Mouse (Mus musculus): ENCODE data around the gene Btbd3. TPM values are rescaled to one million over a fixed set of nuclear protein-coding genes. Genes with fewer than 3 reads are reported as not detected.

Gene Btbd3
- polyA plus RNA-seq, 1 experiment from 2014 or later: 42.3 TPM

DNA sequence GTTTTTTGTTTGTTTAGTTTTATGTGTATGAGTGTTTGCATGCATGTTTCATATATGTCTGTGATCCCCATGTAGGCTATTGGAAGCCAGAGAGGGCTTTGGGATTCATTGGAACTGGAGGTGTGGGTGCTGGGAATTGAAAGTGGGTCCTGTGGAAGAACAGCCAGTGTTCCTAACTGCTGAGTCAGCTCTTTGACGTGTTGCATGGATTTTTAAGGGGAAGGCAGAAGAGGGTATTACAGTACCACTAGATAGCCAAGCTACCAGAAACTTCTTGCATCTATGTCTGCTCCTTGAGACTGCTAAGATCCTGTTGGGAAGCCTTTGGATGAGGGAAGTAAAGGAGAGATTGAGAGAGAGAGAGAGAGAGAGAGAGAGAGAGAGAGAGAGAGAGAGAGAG is 82.2 kb downstream of the Btbd3 start:
- 79% methylated on average over 1 of the region's 1 CpGs for WGBS
- no peak overlapping the region for H3K4me2 ChIP-seq
- no peaks in the 10 kb centered on the region for H3K27me3 ChIP-seq (replicated peaks)
- H3K4me3 ChIP-seq: no peak overlapping the region
- no peak for ATAC-seq (replicated peaks)
- H3K4me1 ChIP-seq: no peaks in the 10 kb centered on the region
- H3K27ac ChIP-seq: no peak overlapping the region
- no peak overlapping the region for H3K9ac ChIP-seq
- no peaks in the 10 kb centered on the region for H3K9me3 ChIP-seq
- H3K36me3 ChIP-seq (replicated peaks): no peaks in the 10 kb centered on the region

DNA sequence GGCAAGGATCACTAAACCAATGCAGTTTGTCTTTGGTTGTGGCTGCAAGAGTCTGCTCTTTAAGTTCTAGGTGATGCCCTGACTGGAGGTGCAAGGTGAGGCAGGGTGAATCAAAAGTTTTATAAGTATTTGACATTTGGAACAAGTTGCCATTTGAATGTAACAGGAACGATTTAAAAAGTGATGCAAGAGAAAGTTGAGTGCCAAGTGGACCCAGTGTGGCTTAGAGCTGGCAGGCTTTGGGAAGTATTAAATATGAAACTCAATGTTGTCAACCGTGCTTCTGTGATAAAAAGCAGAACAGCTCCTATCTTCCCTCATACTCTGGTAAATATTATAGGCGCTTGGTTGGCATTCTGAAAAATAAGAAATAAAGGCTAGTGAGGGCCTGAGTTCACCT is 99.0 kb downstream of the Btbd3 start:
- H3K4me3 ChIP-seq: no peak overlapping the region
- no peaks in the 10 kb centered on the region for H3K36me3 ChIP-seq (replicated peaks)
- H3K9ac ChIP-seq: no peak overlapping the region
- ATAC-seq (replicated peaks): no peak
- H3K4me2 ChIP-seq: no peak overlapping the region
- no peaks in the 10 kb centered on the region for H3K9me3 ChIP-seq
- H3K4me1 ChIP-seq: no peaks in the 10 kb centered on the region
- H3K27me3 ChIP-seq (replicated peaks): no peaks in the 10 kb centered on the region
- WGBS: 94% methylated on average over 3 of the region's 3 CpGs
- H3K27ac ChIP-seq: no peak overlapping the region

DNA sequence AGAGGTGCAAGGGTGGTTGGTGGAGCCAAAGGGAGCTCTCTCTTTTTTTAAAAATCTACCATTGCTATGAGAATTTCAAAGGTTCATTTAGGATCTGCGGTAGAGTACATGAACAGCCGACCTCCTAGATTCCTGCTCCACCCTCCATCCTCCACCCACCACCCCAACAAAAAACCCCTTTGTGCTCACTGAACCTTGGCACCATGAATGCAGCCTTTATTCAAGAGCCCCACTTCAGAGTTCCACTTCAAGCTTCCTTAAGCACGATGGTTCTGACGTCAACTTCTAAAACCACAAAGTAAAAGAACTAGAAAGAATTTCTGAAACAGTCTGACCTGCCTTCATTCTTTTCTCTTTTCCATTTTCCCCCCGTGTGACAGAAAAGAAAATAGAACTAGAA is 106.1 kb downstream of the Btbd3 start:
- no peaks in the 10 kb centered on the region for H3K9me3 ChIP-seq
- H3K36me3 ChIP-seq (replicated peaks): no peaks in the 10 kb centered on the region
- H3K27ac ChIP-seq: no peak overlapping the region
- H3K4me1 ChIP-seq: no peaks in the 10 kb centered on the region
- no peak for ATAC-seq (replicated peaks)
- H3K4me3 ChIP-seq: no peak overlapping the region
- no peaks in the 10 kb centered on the region for H3K27me3 ChIP-seq (replicated peaks)
- 10% methylated on average over 5 of the region's 5 CpGs for WGBS
- H3K4me2 ChIP-seq: no peak overlapping the region
- no peak overlapping the region for H3K9ac ChIP-seq

DNA sequence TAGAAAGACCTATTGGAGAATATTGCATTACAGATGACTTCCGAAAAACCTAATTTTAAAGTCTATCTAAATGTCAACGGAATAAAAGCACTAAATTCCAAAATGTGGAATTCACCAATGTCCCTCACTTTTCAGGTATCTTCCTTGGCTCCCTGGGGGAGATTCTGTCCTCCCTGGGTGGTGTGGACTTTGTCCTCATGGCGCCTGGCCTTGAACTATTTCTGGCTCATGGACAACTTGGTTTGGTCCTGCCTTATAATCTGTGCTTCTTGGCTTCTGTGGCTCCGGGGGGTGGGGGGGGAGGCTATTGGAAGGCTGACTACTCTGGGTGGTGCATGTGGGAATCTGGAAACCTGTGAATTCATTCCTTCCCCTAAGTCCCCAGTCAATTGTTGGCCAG is 109.0 kb downstream of the Btbd3 start:
- 86% methylated on average over 4 of the region's 4 CpGs for WGBS
- H3K27ac ChIP-seq: no peak overlapping the region
- no peaks in the 10 kb centered on the region for H3K4me1 ChIP-seq
- no peak overlapping the region for H3K4me2 ChIP-seq
- H3K9me3 ChIP-seq: no peaks in the 10 kb centered on the region
- H3K9ac ChIP-seq: no peak overlapping the region
- H3K27me3 ChIP-seq (replicated peaks): no peaks in the 10 kb centered on the region
- no peak for ATAC-seq (replicated peaks)
- no peaks in the 10 kb centered on the region for H3K36me3 ChIP-seq (replicated peaks)
- H3K4me3 ChIP-seq: no peak overlapping the region

DNA sequence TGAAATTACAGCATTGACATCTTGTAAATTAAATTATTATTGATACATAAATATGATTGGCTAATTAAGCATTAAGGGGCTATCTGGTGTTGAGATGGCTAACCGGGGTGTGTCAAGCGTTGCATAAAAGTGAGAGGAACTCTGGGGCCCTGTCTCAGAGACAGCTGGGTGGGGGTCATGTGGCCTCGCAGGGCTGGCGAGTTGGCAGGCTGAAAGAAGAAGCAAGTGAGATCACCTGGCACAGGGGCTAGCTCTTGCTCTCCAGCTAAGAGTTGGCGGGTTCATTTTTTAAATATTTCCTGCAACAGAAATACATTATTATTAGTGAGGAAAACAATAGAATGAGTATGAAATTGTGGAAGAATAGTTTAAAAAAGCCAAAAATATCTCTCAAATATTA is 118.2 kb downstream of the Btbd3 start:
- no peak overlapping the region for H3K4me2 ChIP-seq
- no peaks in the 10 kb centered on the region for H3K36me3 ChIP-seq (replicated peaks)
- no peak for ATAC-seq (replicated peaks)
- H3K9ac ChIP-seq: no peak overlapping the region
- no peak overlapping the region for H3K27ac ChIP-seq
- H3K4me3 ChIP-seq: no peak overlapping the region
- WGBS: 91% methylated on average over 5 of the region's 5 CpGs
- H3K4me1 ChIP-seq: no peaks in the 10 kb centered on the region
- H3K9me3 ChIP-seq: no peaks in the 10 kb centered on the region
- no peaks in the 10 kb centered on the region for H3K27me3 ChIP-seq (replicated peaks)

DNA sequence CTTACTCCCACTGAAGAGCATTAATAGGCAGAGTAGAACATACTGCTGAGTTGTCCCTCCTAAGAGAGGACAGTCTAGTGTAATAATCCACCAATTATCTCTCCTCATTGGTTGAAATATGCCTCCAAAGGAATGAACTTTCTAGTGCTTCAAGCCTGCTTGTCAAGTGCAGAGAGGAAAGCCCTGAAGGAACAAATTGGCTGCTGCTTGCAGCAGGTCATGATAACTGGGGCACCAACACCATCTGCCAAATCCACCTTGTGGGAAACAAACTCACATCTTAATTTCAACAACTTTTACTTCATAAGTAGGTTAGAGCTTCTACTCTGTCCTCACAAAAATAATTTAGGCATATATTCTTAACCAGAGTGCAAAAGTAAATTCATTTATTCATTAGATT is 122.5 kb downstream of the Btbd3 start:
- no peaks in the 10 kb centered on the region for H3K27me3 ChIP-seq (replicated peaks)
- no peaks in the 10 kb centered on the region for H3K4me1 ChIP-seq
- H3K36me3 ChIP-seq (replicated peaks): no peaks in the 10 kb centered on the region
- H3K9ac ChIP-seq: no peak overlapping the region
- no peaks in the 10 kb centered on the region for H3K9me3 ChIP-seq
- no peak overlapping the region for H3K4me3 ChIP-seq
- H3K4me2 ChIP-seq: no peak overlapping the region
- H3K27ac ChIP-seq: no peak overlapping the region
- ATAC-seq (replicated peaks): no peak

DNA sequence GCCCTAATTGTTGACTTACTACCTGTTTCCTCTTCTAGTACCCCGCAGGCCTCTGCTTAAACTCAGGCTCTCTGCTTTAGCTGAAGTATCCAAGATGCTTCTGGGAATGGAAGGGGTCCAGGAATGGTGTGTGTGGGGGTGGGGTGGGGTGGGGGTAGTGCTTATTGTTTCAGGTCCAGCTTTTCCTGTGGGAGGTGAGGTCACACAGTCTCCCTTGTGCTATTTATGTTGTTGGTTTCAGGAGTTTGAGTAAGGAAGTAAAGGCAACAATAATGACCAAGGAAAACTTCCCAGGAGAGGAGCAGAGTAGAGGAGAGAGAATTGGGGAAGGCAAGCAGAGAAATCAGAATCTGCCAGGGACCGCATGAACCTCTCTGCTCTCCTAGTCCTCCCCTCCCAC is 128.4 kb downstream of the Btbd3 start:
- no peak for ATAC-seq (replicated peaks)
- Histone ChIP-seq H3K4me2 (no peak overlapping the region), H3K4me1 (no peaks in the 10 kb centered on the region), H3K4me3 (no peak overlapping the region), H3K27me3 (replicated peaks) (no peaks in the 10 kb centered on the region), H3K9me3 (no peaks in the 10 kb centered on the region), H3K27ac (no peak overlapping the region), H3K9ac (no peak overlapping the region), H3K36me3 (replicated peaks) (no peaks in the 10 kb centered on the region)
- WGBS: 87% methylated on average over 2 of the region's 2 CpGs

DNA sequence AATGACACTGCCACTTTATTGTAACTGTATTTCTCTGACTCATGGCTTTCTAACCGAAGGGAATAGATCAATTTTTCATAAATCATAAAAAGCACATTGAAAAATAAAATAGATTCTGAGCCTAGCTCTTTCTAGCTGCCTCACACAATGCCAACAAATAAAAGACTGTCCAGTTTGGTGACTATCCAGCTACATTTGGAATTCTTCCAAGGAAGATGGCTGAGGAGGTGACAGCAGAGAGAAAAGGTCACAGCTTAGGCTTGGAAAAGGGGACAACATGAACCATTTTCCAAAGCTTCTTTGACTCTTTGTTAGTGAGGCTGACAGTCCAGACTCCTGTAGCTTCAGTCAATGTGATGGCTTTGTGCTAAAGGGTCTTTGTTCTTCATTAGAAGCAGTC is 132.2 kb downstream of the Btbd3 start:
- Histone ChIP-seq H3K27me3 (replicated peaks) (no peaks in the 10 kb centered on the region), H3K4me3 (no peak overlapping the region), H3K9ac (no peak overlapping the region), H3K4me1 (no peaks in the 10 kb centered on the region), H3K4me2 (no peak overlapping the region), H3K27ac (no peak overlapping the region), H3K9me3 (no peaks in the 10 kb centered on the region), H3K36me3 (replicated peaks) (no peaks in the 10 kb centered on the region)
- 84% methylated on average over 1 of the region's 1 CpGs for WGBS
- no peak for ATAC-seq (replicated peaks)

DNA sequence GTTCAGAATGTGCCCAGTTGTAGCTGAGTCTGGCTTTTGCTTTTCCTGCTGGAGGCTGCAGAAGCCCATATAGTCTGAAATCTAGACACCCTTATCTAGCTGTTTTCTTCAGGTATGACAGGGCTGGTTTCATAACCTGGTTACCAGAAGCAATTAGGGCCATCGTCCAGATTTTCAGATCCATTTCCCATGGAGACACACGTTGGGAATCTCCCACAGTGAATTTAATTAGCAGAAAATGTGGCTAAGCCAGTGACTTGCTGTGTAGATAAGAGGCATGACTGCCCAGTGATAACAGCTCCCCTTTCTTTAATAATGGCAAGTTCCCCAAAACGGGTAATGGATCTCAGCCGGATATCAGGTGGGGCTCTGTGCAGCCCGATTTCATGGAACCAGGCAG is 146.7 kb downstream of the Btbd3 start:
- Histone ChIP-seq H3K27me3 (replicated peaks) (no peaks in the 10 kb centered on the region), H3K9ac (no peak overlapping the region), H3K4me3 (no peak overlapping the region), H3K36me3 (replicated peaks) (no peaks in the 10 kb centered on the region), H3K27ac (no peak overlapping the region), H3K4me1 (peaks cover 11% of the 10 kb centered on the region), H3K9me3 (no peaks in the 10 kb centered on the region), H3K4me2 (no peak overlapping the region)
- 0 out of 2 replicates have a peak, but pooled peaks have one; percentile 17 for ATAC-seq (replicated peaks)
- 42% methylated on average over 5 of the region's 5 CpGs for WGBS

DNA sequence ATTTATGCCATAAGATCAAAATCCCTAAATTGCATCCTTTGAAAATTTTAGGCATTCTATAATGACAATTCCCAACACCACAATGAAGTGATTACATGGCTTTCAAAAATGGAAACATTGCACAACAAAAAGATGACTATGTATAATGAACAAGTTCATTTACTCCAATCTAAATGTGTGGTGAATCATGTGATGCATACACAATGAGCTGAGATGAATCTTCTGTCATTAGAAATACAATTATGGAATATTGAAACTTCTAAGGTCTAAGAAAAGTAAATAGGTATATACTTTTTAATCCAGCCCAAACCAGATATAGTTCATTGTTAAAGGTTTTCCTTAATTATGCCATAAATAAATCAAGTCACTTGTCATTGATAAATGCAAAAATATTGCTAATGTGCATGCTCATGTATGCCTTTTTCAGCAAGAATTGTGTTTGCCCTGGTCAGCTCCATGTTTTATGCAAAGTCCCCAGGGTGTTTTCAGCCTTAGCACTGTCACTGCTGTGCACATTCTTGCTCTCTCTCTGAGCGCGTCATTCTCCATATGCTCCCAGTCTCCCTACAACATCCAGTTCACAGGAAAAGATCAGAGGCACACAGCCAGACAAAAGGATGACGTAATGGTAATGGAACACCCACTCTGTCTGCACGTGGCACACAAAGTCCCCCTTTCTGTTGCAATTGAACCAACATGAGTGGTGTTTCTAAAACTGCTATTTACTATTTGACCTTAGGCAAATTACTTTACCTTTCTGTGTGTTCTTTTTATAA is 149.6 kb downstream of the Btbd3 start:
- peak overlapping the region; percentile 50; the same call in 1 of the 2 replicates for H3K27ac ChIP-seq

DNA sequence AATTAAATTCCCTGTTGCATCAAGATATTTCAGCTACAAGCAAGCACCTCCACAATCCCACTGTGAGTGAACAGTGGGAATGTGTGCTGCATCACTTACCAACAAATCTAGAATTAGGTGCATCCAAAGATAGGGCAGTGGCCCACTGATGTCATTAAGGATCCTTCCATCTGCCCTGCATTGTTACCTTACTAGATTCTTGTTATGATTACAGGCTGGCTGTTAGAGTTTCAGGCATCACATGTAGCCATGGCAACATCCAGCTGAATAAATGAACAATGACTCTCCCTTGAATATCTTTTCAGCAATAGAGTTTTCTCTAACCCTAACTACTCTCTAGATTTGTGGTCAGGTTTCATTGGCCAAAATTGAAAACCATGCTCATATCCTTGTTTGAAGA is 150.3 kb downstream of the Btbd3 start:
- Histone ChIP-seq H3K9ac (no peak overlapping the region), H3K4me1 (peaks cover 11% of the 10 kb centered on the region), H3K27me3 (replicated peaks) (no peaks in the 10 kb centered on the region), H3K4me2 (no peak overlapping the region), H3K27ac (no peak overlapping the region), H3K36me3 (replicated peaks) (no peaks in the 10 kb centered on the region), H3K9me3 (no peaks in the 10 kb centered on the region), H3K4me3 (no peak overlapping the region)
- peak; percentile 79 for ATAC-seq (replicated peaks)

More for the DNA sequence above, 149.6 kb downstream of the Btbd3 start:
- Histone ChIP-seq H3K36me3 (replicated peaks) (no peaks in the 10 kb centered on the region), H3K4me3 (no peak overlapping the region), H3K9me3 (no peaks in the 10 kb centered on the region), H3K27me3 (replicated peaks) (no peaks in the 10 kb centered on the region), H3K9ac (no peak overlapping the region), H3K4me2 (no peak overlapping the region), H3K4me1 (peaks cover 11% of the 10 kb centered on the region)
- peak; percentile 92 for ATAC-seq (replicated peaks)
- WGBS: 2% methylated on average over 4 of the region's 4 CpGs

DNA sequence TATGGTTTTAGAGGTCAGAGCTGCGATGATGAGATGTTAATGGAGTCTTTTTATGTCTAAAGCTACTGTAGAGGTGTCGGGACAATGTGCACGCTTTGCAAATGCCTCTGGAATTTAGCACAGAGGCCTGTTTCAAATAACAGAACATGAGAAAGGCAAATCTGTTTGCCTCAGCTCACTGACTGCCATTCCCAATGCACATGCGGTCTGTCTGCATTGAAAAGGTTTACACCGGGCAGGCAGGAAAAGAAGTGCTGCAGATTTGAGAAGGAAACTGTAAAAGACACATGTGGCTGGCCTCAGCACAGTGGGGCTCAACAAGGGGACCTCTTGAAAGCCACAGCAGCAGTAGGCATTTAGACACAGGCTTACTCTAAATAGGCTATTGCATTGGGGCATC is 156.2 kb downstream of the Btbd3 start:
- ATAC-seq (replicated peaks): no peak
- WGBS: 28% methylated on average over 5 of the region's 5 CpGs
- Histone ChIP-seq H3K4me1 (no peaks in the 10 kb centered on the region; the same call in 1 of the 2 replicates), H3K27me3 (replicated peaks) (no peaks in the 10 kb centered on the region), H3K4me3 (no peak overlapping the region), H3K27ac (no peak overlapping the region), H3K9me3 (no peaks in the 10 kb centered on the region), H3K9ac (no peak overlapping the region), H3K36me3 (replicated peaks) (no peaks in the 10 kb centered on the region), H3K4me2 (no peak overlapping the region)

DNA sequence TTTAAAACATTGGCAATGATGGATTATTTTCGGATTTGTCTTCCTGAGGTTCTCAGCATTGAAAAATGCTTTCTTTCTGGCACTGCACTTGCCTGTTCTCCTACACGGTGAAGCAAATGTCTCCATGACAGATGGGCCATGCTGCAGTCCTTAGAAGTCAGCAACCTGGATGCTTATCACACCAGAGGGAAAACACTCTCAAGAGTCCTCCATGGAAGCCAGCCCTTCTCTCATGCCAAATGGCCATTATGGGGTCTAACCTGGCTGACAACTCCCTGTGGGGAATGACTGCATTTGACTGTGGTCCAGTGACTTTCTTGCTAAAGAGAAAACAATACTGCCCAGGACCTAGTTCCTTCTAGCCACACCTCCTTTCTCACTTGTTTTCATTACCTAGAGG is 166.0 kb downstream of the Btbd3 start:
- Histone ChIP-seq H3K9ac (no peak overlapping the region), H3K27me3 (replicated peaks) (no peaks in the 10 kb centered on the region), H3K27ac (no peak overlapping the region), H3K9me3 (no peaks in the 10 kb centered on the region), H3K36me3 (replicated peaks) (no peaks in the 10 kb centered on the region), H3K4me3 (no peak overlapping the region), H3K4me2 (no peak overlapping the region), H3K4me1 (no peaks in the 10 kb centered on the region)
- no peak for ATAC-seq (replicated peaks)
- 89% methylated on average over 2 of the region's 2 CpGs for WGBS

Data from midbrain, embryonic 15.5 days (tissue).